Mouse (Mus musculus): ENCODE data around the gene Fam102a.

The Fam102a gene

GRCm38 (mm10) chr2:32578146-32579046, 43.3 kb downstream of the Fam102a start:
- DNase-seq (ENCODE audit: low spot score in 2 of 2) = peak; percentile 60 to 63

- DNase-seq (ENCODE audit: low spot score in 2 of 2) = peak; percentile 81 to 87
These were observed 46.4 kb downstream of the Fam102a start for GRCm38 (mm10) chr2:32581450-32582095.

- peak; percentile 89 to 90 for DNase-seq (ENCODE audit: low spot score in 2 of 2)
These were observed 48.0 kb downstream of the Fam102a start for GRCm38 (mm10) chr2:32582830-32583799.

GRCm38 (mm10) chr2:32585149-32585714, 50.1 kb downstream of the Fam102a start:
- DNase-seq (ENCODE audit: low spot score in 2 of 2) = no peak

- peak; percentile 94 to 95 for DNase-seq (ENCODE audit: low spot score in 2 of 2)
These were observed 51.8 kb downstream of the Fam102a start, which contains the start of gene St6galnac4 for GRCm38 (mm10) chr2:32586871-32587351. Gene St6galnac4 (plus strand): TSS chr2:32587095.

GRCm38 (mm10) chr2:32587731-32588321, 52.7 kb downstream of the Fam102a start:
- peak in 1 of 2 experiments; percentile 44 for DNase-seq (ENCODE audit: low spot score in 2 of 2)

GRCm38 (mm10) chr2:32589213-32589795, 54.2 kb downstream of the Fam102a start:
- peak; percentile 51 to 57 for DNase-seq (ENCODE audit: low spot score in 2 of 2)

- DNase-seq (ENCODE audit: low spot score in 2 of 2) = peak in 1 of 2 experiments; percentile 50
These were observed 55.1 kb downstream of the Fam102a start for GRCm38 (mm10) chr2:32590224-32590623.

GRCm38 (mm10) chr2:32591249-32591648, 56.1 kb downstream of the Fam102a start:
- DNase-seq (ENCODE audit: low spot score in 2 of 2) = no peak

GRCm38 (mm10) chr2:32596725-32597124, 61.6 kb downstream of the Fam102a start:
- no peak for DNase-seq (ENCODE audit: low spot score in 2 of 2)

GRCm38 (mm10) chr2:32597248-32597647, 62.1 kb downstream of the Fam102a start:
- no peak for DNase-seq (ENCODE audit: low spot score in 2 of 2)

GRCm38 (mm10) chr2:32597699-32598098, 62.6 kb downstream of the Fam102a start:
- no peak for DNase-seq (ENCODE audit: low spot score in 2 of 2)

- no peak for DNase-seq (ENCODE audit: low spot score in 2 of 2)
These were observed 63.4 kb downstream of the Fam102a start for GRCm38 (mm10) chr2:32598506-32598905.

GRCm38 (mm10) chr2:32599409-32599808, 64.3 kb downstream of the Fam102a start, which contains the start of gene St6galnac6:
Gene St6galnac6 (plus strand): TSS chr2:32599709.
- no peak for DNase-seq (ENCODE audit: low spot score in 2 of 2)

GRCm38 (mm10) chr2:32601417-32602065, 66.4 kb downstream of the Fam102a start:
- DNase-seq (ENCODE audit: low spot score in 2 of 2) = no peak

GRCm38 (mm10) chr2:32602600-32603054, 67.5 kb downstream of the Fam102a start:
- peak; percentile 91 for DNase-seq (ENCODE audit: low spot score in 2 of 2)

GRCm38 (mm10) chr2:32604631-32605030, 69.5 kb downstream of the Fam102a start:
- DNase-seq (ENCODE audit: low spot score in 2 of 2) = no peak

GRCm38 (mm10) chr2:32606161-32607142, 71.3 kb downstream of the Fam102a start:
- DNase-seq (ENCODE audit: low spot score in 2 of 2) = peak; percentile 89 to 90

All from right cerebral cortex, postnatal 10 days (tissue).